Mouse (Mus musculus) spleen, postnatal 36 days (tissue): ENCODE measurements around the gene Gatad2b.
A peak's percentile ranks its signal among the peaks of the same experiment; 100 is the strongest.
"Not testable (repeated sequence)": the region's sequence is repeated elsewhere in the genome, so short reads cannot be mapped to it uniquely, and the experiment has no call there.

Experiments used
- DNase-seq, 2 experiments: peaks; one replicate each; pipeline ENCODE4 v3.0.0; 2022; ENCODE audit warnings: low spot score in 2 of 2, mixed read lengths in 1 of 2

Gene Gatad2b

GRCm38 (mm10) chr3:90292345-90293275 is at the start of gene Gatad2b:
TSS of gene Gatad2b (plus strand) at chr3:90293178.
- DNase-seq: peak; percentile 99

- DNase-seq: no peak
Measured at GRCm38 (mm10) chr3:90245406-90245805, 47.6 kb upstream of the Gatad2b start.

GRCm38 (mm10) chr3:90247630-90247959 is 45.4 kb upstream of the Gatad2b start:
- DNase-seq: peak in 1 of 2 experiments; percentile 27

- DNase-seq: peak; percentile 91 to 92
Measured at GRCm38 (mm10) chr3:90247960-90248745, 44.8 kb upstream of the Gatad2b start, which contains the start of gene Slc39a1. TSS of gene Slc39a1 (plus strand) at chr3:90248172.

DNA sequence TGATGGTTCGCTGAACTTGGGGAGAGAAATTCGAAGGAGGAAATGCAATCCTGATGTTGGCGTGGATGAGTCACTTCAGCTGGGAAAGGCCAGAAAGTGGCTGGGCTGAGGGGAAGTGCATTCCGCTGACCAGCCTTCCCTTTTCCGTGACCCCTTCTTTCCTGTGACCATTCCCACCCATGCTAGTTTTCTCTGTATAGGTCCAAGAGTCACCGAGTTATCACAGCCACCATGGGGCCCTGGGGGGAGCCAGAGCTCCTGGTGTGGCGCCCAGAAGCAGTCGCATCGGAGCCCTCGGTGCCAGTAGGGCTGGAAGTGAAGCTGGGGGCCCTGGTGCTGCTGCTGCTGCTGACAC is 44.3 kb upstream of the Gatad2b start:
- peak in 1 of 2 experiments; percentile 31 for DNase-seq

DNA sequence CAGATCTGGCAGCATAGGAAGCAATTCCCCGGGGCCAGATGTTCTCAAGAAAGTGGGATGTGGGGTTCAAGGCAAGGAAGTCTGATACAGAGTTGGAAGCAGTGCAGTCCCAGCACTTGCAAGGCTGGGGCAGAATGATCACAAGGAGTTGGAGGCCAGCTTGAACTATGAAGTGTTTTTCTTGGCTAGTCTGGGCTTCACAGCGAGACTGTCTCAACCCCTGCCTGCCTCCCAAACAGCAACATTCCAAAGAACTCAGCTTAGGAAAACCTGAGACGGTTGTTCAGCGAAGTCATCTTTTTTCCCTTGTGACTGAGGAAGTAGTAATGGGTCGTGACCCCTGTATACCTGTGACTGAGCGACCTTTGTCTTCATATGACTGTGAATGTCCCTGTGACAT is 42.2 kb upstream of the Gatad2b start:
- no peak for DNase-seq

- DNase-seq: not testable (repeated sequence)
Measured at GRCm38 (mm10) chr3:90251731-90252226, 41.2 kb upstream of the Gatad2b start.

GRCm38 (mm10) chr3:90252659-90253058 is 40.3 kb upstream of the Gatad2b start:
- DNase-seq: not testable (repeated sequence)

DNA sequence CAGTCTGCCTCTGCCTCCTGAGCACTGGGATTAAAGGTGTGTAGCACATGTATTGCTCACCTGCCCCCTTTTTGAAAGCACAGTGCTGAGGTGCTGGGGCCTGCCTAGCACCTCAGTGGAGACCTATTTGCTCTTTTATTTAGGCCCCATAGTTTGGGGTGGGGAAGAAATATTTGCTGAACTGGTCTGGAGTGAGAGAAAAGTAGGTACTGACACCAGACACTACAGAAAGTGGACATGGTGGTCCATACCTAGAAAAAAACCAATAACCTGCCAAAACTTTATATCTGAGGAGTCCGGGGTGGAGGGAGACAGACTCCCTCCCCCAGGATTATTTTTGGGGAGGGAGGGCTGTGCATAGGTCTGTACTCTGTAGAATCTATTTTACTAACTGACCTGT is 39.8 kb upstream of the Gatad2b start:
- DNase-seq: not testable (repeated sequence)

- DNase-seq: peak; percentile 97
Measured at GRCm38 (mm10) chr3:90253653-90254418, 39.1 kb upstream of the Gatad2b start, which contains the start of gene Crtc2. TSS of gene Crtc2 (plus strand) at chr3:90254163.

- peak in 1 of 2 experiments; percentile 40 for DNase-seq
Measured at GRCm38 (mm10) chr3:90254419-90255193, 38.4 kb upstream of the Gatad2b start.

DNA sequence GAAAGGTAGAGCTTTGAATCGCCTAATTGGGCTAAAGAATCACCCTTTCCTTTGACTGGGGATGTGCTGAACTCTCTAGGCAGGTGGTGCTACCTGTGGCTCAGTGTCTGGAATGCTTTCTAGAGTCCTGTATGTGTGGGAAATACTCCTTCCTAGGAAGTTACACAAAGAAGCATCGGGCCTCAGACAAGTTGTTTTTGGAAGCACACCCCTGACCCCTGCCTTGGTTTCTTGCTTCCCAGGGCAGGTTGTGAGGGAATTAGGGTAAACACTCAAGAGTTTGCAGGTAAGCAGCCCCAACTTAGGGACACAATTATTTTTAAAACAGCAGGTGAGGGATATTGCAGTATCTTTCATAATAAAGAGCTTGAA is 37.8 kb upstream of the Gatad2b start:
- DNase-seq: no peak

DNA sequence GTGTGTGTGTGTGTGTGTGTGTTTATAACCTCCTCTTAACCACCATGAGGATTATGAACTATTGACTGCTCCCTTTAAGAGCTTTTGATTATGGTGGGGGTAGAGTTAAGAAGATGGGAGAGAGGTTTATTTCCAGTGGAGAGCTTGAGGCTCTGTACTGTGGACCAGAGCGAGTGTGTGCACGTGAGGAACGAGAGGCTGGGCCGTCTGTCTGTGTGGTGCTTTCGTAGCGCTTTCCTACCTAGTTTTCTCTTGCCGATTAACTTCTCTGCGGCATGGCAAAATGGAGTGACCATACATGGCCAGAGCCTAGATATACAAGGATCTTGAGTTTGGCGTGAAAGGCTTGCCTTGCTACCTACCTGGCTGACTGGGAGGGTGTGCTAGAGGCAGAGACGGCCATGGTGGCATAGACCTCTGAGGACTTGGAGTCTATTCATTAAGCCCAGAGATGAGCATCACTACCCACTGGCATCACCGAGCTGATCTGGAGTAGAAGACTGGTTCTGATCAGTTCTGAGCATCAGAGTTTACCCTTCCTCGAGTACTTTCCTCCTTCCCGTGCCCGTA is 37.1 kb upstream of the Gatad2b start:
- no peak for DNase-seq

- DNase-seq: no peak
Measured at GRCm38 (mm10) chr3:90256731-90257530, 36.0 kb upstream of the Gatad2b start.

DNA sequence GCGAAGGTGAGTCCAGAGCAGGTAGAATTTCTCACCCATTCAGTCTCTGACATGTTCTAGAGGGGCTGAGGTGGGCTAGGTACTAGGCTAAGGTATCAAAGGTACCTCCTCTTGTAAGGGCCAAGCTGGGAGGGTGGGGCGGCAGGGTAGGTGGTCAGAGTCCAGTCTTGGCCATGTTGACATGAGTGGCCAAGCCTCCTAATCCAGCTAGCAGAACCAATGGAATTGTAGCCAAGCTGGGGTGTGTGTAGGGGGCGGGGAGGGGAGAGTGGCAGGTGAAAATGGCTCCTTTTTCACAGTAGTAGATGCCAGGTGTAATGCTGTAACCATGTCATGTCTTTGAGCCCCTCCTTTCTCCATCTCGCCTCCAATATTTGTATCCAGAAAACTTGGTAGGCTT is 34.5 kb upstream of the Gatad2b start:
- DNase-seq: no peak

GRCm38 (mm10) chr3:90263121-90263771 is 29.7 kb upstream of the Gatad2b start:
- no peak for DNase-seq

DNA sequence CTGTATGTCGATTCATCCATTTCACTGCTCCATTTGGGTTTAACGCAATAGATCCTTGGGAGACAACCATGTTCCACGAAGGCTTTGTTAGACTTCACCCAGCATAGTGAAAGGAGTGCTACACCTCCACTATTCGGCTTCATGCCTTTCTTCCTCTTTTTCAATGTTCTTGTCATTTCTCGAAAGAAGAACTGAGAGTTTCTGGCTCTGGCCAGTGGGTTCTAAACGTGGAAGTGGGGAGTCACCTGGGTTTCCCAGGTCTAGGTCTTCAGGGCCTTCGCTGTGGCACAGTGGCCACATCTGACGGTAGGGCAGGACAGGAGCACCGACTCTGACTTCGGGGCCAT is 28.3 kb upstream of the Gatad2b start:
- DNase-seq: no peak

DNA sequence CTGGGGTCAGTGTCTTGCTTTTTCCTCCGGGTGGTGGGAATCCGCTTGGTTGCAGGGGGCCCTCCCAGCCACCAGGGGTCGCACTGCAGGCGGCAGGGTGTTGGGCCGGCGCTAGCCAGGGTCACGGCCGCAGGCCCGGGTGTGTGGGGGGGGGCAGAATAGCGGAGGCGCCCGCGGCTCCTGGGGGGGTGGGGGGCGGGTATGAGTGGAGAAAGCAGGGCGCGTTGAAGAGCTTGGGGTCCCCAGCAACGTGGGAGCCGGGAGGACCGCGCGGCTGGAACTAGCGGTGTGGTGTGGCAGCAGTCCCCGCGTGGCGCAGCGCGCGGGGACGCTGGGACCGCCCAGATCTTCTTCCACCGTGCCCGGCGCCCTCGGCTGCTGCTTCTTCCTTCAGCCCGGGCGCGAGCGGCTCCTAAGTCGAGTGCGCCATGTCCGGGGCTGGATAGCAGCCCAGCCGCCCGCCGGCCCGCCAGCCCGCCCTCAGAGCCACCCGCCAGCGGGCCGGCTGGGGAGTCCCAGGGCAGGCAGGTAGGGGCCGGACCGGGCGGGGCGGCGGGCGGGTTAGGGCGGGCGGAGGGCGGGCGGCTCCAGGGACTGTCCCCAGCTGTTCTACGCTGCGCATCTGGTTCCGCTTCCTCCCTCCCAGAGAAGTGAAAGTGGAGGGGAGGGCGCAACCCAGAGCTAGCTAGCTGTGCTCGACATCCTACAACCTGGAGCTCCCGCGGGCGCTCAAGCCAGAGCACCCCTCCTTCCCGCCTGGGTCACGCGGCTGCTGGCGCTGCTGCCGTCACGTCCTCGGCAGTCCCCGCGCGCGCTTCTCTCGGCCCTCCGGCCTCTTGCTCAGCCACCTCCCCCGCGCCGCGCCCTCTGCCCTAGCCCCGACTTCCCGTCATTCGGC is 27.7 kb upstream of the Gatad2b start, which contains the start of gene Dennd4b:
TSS of gene Dennd4b (plus strand) at position 152 of the 898 bp plus-strand sequence.
- DNase-seq: peak; percentile 95 to 97
